Mouse (Mus musculus): ENCODE data around the gene Tmem14a.

- TF ChIP-seq CTCF (IDR thresholded peaks at IDR 0.05; ENCODE audit: borderline replicate concordance, extremely low read depth, insufficient read depth, insufficient read length) (no peak), POLR2A (IDR thresholded peaks at IDR 0.05; ENCODE audit: borderline replicate concordance, extremely low read depth, insufficient read depth, insufficient read length, poor library complexity, severe bottlenecking) (no peak)
These were observed 46.4 kb downstream of the Tmem14a start for GRCm38 (mm10) chr1:21264747-21265146.

All from brain, embryonic 14.5 days (tissue).